Mouse (Mus musculus): ENCODE results near the gene Nfatc2ip. TPM values are rescaled to one million over a fixed set of nuclear protein-coding genes. Genes with fewer than 3 reads are reported as not detected.
"Not testable (repeated sequence)": the region's sequence is repeated elsewhere in the genome, so short reads cannot be mapped to it uniquely, and the experiment has no call there.

Gene Nfatc2ip
- polyA plus RNA-seq, 2 experiments = 3.1 to 10.2 TPM

GRCm38 (mm10) chr7:126408686-126409085 lies 12.1 kb upstream of the Nfatc2ip start:
- no peaks in the 10 kb centered on the region for H3K9me3 ChIP-seq (ENCODE audit: control insufficient read depth, low read length)
- H3K27me3 ChIP-seq (ENCODE audit: control insufficient read depth, insufficient read depth, low read length) = no peaks in the 10 kb centered on the region
- H3K4me1 ChIP-seq (ENCODE audit: control insufficient read depth, insufficient read depth, low read length) = no peaks in the 10 kb centered on the region
- no peak overlapping the region for H3K27ac ChIP-seq (replicated peaks; ENCODE audit: low read depth, low read length)
- no peaks in the 10 kb centered on the region for H3K36me3 ChIP-seq (ENCODE audit: control insufficient read depth, insufficient read depth, low read length)
- H3K4me2 ChIP-seq (replicated peaks; ENCODE audit: low read depth, low read length, severe bottlenecking) = no peak overlapping the region
- H3K4me3 ChIP-seq (replicated peaks; ENCODE audit: low read length) = no peak overlapping the region
- TF ChIP-seq POLR2A (IDR thresholded peaks at IDR 0.05; ENCODE audit: borderline replicate concordance, extremely low read depth, insufficient read depth, insufficient read length) = no peak
- DNase-seq (ENCODE audit: low spot score) (no peak), ATAC-seq (ENCODE audit: low FRiP score, low read depth) (no peak)
- H3K9ac ChIP-seq (ENCODE audit: low read depth, low read length, severe bottlenecking) = no peak overlapping the region
- 93% methylated on average over 2 of the region's 2 CpGs for WGBS

- not testable (repeated sequence) for ATAC-seq (ENCODE audit: low FRiP score, low read depth); H3K4me2 ChIP-seq (replicated peaks; ENCODE audit: low read depth, low read length, severe bottlenecking); H3K4me1 ChIP-seq (ENCODE audit: control insufficient read depth, insufficient read depth, low read length); H3K36me3 ChIP-seq (ENCODE audit: control insufficient read depth, insufficient read depth, low read length); H3K4me3 ChIP-seq (replicated peaks; ENCODE audit: low read length); H3K9ac ChIP-seq (ENCODE audit: low read depth, low read length, severe bottlenecking); H3K9me3 ChIP-seq (ENCODE audit: control insufficient read depth, low read length); H3K27ac ChIP-seq (replicated peaks; ENCODE audit: low read depth, low read length); DNase-seq (ENCODE audit: low spot score); H3K27me3 ChIP-seq (ENCODE audit: control insufficient read depth, insufficient read depth, low read length)
- 79% methylated on average over 6 of the region's 8 CpGs for WGBS
These were observed 6.0 kb upstream of the Nfatc2ip start for GRCm38 (mm10) chr7:126402518-126402917.

GRCm38 (mm10) chr7:126399548-126399947 lies 3.0 kb upstream of the Nfatc2ip start:
- H3K27me3 ChIP-seq (ENCODE audit: control insufficient read depth, insufficient read depth, low read length) = no peaks in the 10 kb centered on the region
- 16% methylated on average over 5 of the region's 5 CpGs for WGBS
- H3K9ac ChIP-seq (ENCODE audit: low read depth, low read length, severe bottlenecking) = no peak overlapping the region
- H3K36me3 ChIP-seq (ENCODE audit: control insufficient read depth, insufficient read depth, low read length) = no peaks in the 10 kb centered on the region
- H3K4me3 ChIP-seq (replicated peaks; ENCODE audit: low read length) = no peak overlapping the region
- DNase-seq (ENCODE audit: low spot score) (peak; percentile 73), ATAC-seq (ENCODE audit: low FRiP score, low read depth) (no peak)
- peaks cover 3% of the 10 kb centered on the region; the same call in 1 of the 2 replicates for H3K4me1 ChIP-seq (ENCODE audit: control insufficient read depth, insufficient read depth, low read length)
- no peak overlapping the region for H3K4me2 ChIP-seq (replicated peaks; ENCODE audit: low read depth, low read length, severe bottlenecking)
- H3K9me3 ChIP-seq (ENCODE audit: control insufficient read depth, low read length) = no peaks in the 10 kb centered on the region
- TF ChIP-seq POLR2A (IDR thresholded peaks at IDR 0.05; ENCODE audit: borderline replicate concordance, extremely low read depth, insufficient read depth, insufficient read length) = no peak
- H3K27ac ChIP-seq (replicated peaks; ENCODE audit: low read depth, low read length) = no peak overlapping the region

- TF ChIP-seq POLR2A (IDR thresholded peaks at IDR 0.05; ENCODE audit: borderline replicate concordance, extremely low read depth, insufficient read depth, insufficient read length) = no peak
- H3K4me2 ChIP-seq (replicated peaks; ENCODE audit: low read depth, low read length, severe bottlenecking) = no peak overlapping the region
- peaks cover 3% of the 10 kb centered on the region; the same call in 1 of the 2 replicates for H3K4me1 ChIP-seq (ENCODE audit: control insufficient read depth, insufficient read depth, low read length)
- ATAC-seq (ENCODE audit: low FRiP score, low read depth) = no peak
- H3K27me3 ChIP-seq (ENCODE audit: control insufficient read depth, insufficient read depth, low read length) = no peaks in the 10 kb centered on the region
- H3K9ac ChIP-seq (ENCODE audit: low read depth, low read length, severe bottlenecking) = no peak overlapping the region
- H3K36me3 ChIP-seq (ENCODE audit: control insufficient read depth, insufficient read depth, low read length) = no peaks in the 10 kb centered on the region
- no peak for DNase-seq (ENCODE audit: low spot score)
- WGBS = 80% methylated on average over 4 of the region's 4 CpGs
- no peak overlapping the region for H3K4me3 ChIP-seq (replicated peaks; ENCODE audit: low read length)
- H3K27ac ChIP-seq (replicated peaks; ENCODE audit: low read depth, low read length) = no peak overlapping the region
- H3K9me3 ChIP-seq (ENCODE audit: control insufficient read depth, low read length) = no peaks in the 10 kb centered on the region
These were observed 1.3 kb upstream of the Nfatc2ip start for GRCm38 (mm10) chr7:126397822-126398221.

DNA sequence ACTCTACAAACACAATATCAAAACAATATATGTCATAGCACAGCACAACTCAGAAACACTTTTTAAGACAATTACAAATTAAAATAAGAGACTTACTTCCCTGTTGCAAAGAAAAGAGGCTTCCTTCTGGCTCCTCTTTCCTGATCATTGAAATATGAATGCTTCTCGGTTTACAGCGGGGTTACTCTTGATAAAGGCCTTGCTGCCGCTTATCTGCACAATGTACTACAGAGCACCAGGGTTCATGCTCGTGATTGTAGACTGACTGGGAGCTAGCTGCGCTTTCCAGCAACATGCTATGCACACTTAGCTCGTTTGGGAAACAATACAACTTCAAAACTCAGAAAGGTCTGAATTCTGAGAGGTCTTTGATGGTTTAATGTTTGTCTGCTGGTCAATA lies 684 bp upstream of the Nfatc2ip start:
- DNase-seq (ENCODE audit: low spot score) = no peak
- Histone ChIP-seq H3K36me3 (ENCODE audit: control insufficient read depth, insufficient read depth, low read length) (no peaks in the 10 kb centered on the region), H3K27ac (replicated peaks; ENCODE audit: low read depth, low read length) (no peak overlapping the region; the same call in 1 of the 2 replicates), H3K4me2 (replicated peaks; ENCODE audit: low read depth, low read length, severe bottlenecking) (peak overlapping the region; percentile 24; the same call in 1 of the 2 replicates), H3K9ac (ENCODE audit: low read depth, low read length, severe bottlenecking) (no peak overlapping the region), H3K9me3 (ENCODE audit: control insufficient read depth, low read length) (no peaks in the 10 kb centered on the region), H3K4me1 (ENCODE audit: control insufficient read depth, insufficient read depth, low read length) (peaks cover 3% of the 10 kb centered on the region; the same call in 1 of the 2 replicates), H3K27me3 (ENCODE audit: control insufficient read depth, insufficient read depth, low read length) (no peaks in the 10 kb centered on the region), H3K4me3 (replicated peaks; ENCODE audit: low read length) (peak overlapping the region; percentile 92; the same call in 1 of the 2 replicates)
- ATAC-seq (ENCODE audit: low FRiP score, low read depth) = no peak
- no peak for TF ChIP-seq POLR2A (IDR thresholded peaks at IDR 0.05; ENCODE audit: borderline replicate concordance, extremely low read depth, insufficient read depth, insufficient read length)
- 57% methylated on average over 6 of the region's 6 CpGs for WGBS

DNA sequence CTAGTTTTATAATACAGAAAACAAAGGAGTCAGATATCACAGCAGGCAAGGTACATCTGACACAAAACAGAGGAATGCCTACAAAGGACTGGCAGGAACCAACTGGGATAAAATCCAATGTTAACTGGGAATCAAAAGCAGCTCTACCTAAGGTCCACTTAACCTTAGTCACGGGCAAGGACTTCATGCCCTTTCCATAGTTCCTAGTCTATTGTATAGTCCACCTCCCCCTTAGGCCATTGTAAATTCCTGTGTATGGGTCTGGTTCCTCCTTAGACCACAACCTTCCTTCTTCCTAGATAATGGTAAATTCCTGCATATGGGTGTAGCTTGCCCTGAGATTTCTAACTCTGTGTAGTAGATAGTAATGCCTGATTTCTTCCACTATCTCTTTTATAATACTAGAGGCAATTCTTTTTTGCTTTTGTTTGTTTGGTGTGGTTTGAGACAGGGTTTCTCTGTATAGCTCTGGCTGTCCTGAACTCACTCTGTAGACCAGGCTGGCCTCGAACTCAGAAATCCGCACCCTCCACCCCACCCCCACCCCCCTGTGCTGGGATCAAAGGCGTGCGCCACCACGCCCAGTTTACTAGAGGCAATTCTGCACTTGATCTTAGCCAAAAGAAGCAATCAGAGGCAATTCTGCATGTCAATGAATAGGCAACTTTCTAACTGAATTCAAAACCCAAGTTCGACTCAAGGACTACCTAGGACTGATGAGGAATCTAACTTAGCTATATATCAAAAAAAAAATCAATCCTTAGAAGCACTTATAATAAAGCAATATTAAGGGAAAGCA lies 4.3 kb downstream of the Nfatc2ip start:
- DNase-seq (ENCODE audit: low spot score); H3K9ac ChIP-seq (ENCODE audit: low read depth, low read length, severe bottlenecking); H3K4me3 ChIP-seq (replicated peaks; ENCODE audit: low read length); H3K27me3 ChIP-seq (ENCODE audit: control insufficient read depth, insufficient read depth, low read length); ATAC-seq (ENCODE audit: low FRiP score, low read depth); H3K27ac ChIP-seq (replicated peaks; ENCODE audit: low read depth, low read length); H3K9me3 ChIP-seq (ENCODE audit: control insufficient read depth, low read length); H3K4me2 ChIP-seq (replicated peaks; ENCODE audit: low read depth, low read length, severe bottlenecking); H3K4me1 ChIP-seq (ENCODE audit: control insufficient read depth, insufficient read depth, low read length): not testable (repeated sequence)
- H3K36me3 ChIP-seq (ENCODE audit: control insufficient read depth, insufficient read depth, low read length) = peaks cover 33% of the 10 kb centered on the region
- 85% methylated on average over 7 of the region's 7 CpGs for WGBS

Data from limb, embryonic 14.5 days (tissue).